Mouse (Mus musculus) cortical plate, adult 2 months (tissue): ENCODE measurements around the gene Dusp14. TPM values are rescaled to one million over a fixed set of nuclear protein-coding genes. Genes with fewer than 3 reads are reported as not detected.

Experiments used
- H3K27ac ChIP-seq: fragments of 200-500 bp; 2 replicates; pipeline ENCODE4 v1.5.1; 2012; ENCODE audit warnings: low read length, control low read depth, inconsistent platforms; ENCODE audit not compliant: insufficient read depth
- H3K4me1 ChIP-seq: fragments of 200-500 bp; 2 replicates; pipeline ENCODE4 v1.6.1; 2011; ENCODE audit warnings: low read length; ENCODE audit not compliant: control insufficient read depth, insufficient read depth
- H3K4me3 ChIP-seq: fragments of 200-500 bp; 2 replicates; pipeline ENCODE4 v1.5.1; 2011; ENCODE audit warnings: mild to moderate bottlenecking, low read length, control low read depth; ENCODE audit not compliant: insufficient read depth
- CTCF ChIP-seq: fragments of 200-500 bp; IDR thresholded peaks from 2 replicates; pipeline ENCODE4 v1.5.1; 2011; ENCODE audit warnings: mild to moderate bottlenecking, control low read depth, low read length; ENCODE audit not compliant: insufficient read depth; ENCODE audit errors: extremely low read depth
- POLR2A ChIP-seq: fragments of 200-500 bp; IDR thresholded peaks from 2 replicates; pipeline ENCODE4 v1.6.1; 2011; ENCODE audit warnings: mild to moderate bottlenecking, low read length, control low read depth; ENCODE audit not compliant: insufficient read depth; ENCODE audit errors: extremely low read depth
- polyA plus RNA-seq: library from polyadenylated mRNA; depleted of rRNA; stranded (reverse); fragments of >200 nt; gene quantifications from 2 replicates; pipeline ENCODE4 v1.2.3, GENCODE M21; 2012; rRNA removed

Gene Dusp14
- polyA plus RNA-seq, 1 experiment, result 119 TPM

- TF ChIP-seq POLR2A (no peak), CTCF (0 out of 2 replicates have a peak, but pooled peaks have one; percentile 13)
- H3K27ac ChIP-seq, result no peak overlapping the region
- no peak overlapping the region for H3K4me3 ChIP-seq
- peaks cover 7% of the 10 kb centered on the region for H3K4me1 ChIP-seq
These were observed 60.1 kb downstream of the Dusp14 start for GRCm38 (mm10) chr11:84009001-84009400.

GRCm38 (mm10) chr11:84003986-84004385 is 65.1 kb downstream of the Dusp14 start:
- Histone ChIP-seq H3K4me3 (no peak overlapping the region), H3K4me1 (no peaks in the 10 kb centered on the region), H3K27ac (no peak overlapping the region)
- no peak for TF ChIP-seq CTCF
- TF ChIP-seq POLR2A, result no peak

- Histone ChIP-seq H3K27ac (no peak overlapping the region), H3K4me1 (no peaks in the 10 kb centered on the region), H3K4me3 (no peak overlapping the region)
- TF ChIP-seq POLR2A (no peak), CTCF (no peak)
These were observed 67.8 kb downstream of the Dusp14 start for GRCm38 (mm10) chr11:84001257-84001656.

GRCm38 (mm10) chr11:83999411-83999915 is 69.6 kb downstream of the Dusp14 start:
- peaks cover 6% of the 10 kb centered on the region; the same call in 1 of the 2 replicates for H3K4me1 ChIP-seq
- TF ChIP-seq CTCF (no peak), POLR2A (no peak)
- H3K27ac ChIP-seq, result no peak overlapping the region
- H3K4me3 ChIP-seq, result no peak overlapping the region

GRCm38 (mm10) chr11:83998993-83999392 is 70.1 kb downstream of the Dusp14 start:
- peaks cover 6% of the 10 kb centered on the region; the same call in 1 of the 2 replicates for H3K4me1 ChIP-seq
- TF ChIP-seq CTCF (no peak), POLR2A (no peak)
- no peak overlapping the region for H3K27ac ChIP-seq
- no peak overlapping the region for H3K4me3 ChIP-seq

Other genes starting within 250 kb of the Dusp14 start
- 0.04 TPM in 1 of 2 replicates, not detected in the other for gene Hnf1b, start 219.2 kb downstream of the Dusp14 start, polyA plus RNA-seq
- 12.3 and 13.5 TPM in 2 replicates for gene Ddx52, start 127.2 kb downstream of the Dusp14 start, polyA plus RNA-seq
- gene Synrg, start 104.8 kb downstream of the Dusp14 start, polyA plus RNA-seq, result 22.3 and 23.2 TPM in 2 replicates
- gene Tada2a, start 60.3 kb upstream of the Dusp14 start, polyA plus RNA-seq, result 49.0 and 66.4 TPM in 2 replicates
- gene Acaca, start 60.4 kb upstream of the Dusp14 start, polyA plus RNA-seq, result 27.0 and 28.0 TPM in 2 replicates
- not detected in 2 replicates for gene Gm11437, start 98.2 kb upstream of the Dusp14 start, polyA plus RNA-seq